Mouse (Mus musculus) heart, adult 2 months (tissue): ENCODE results near the gene Msmb.

Experiments used
- CTCF ChIP-seq: fragments of 200-600 bp; IDR thresholded peaks from 2 replicates; pipeline ENCODE4 v1.8.1; 2022; ENCODE audit warnings: antibody characterized with exemption, mild to moderate bottlenecking, moderate library complexity
- EP300 ChIP-seq: fragments of 200-500 bp; IDR thresholded peaks from 2 replicates; pipeline ENCODE4 v1.6.1; 2011; ENCODE audit warnings: low read depth, low read length, control low read depth; ENCODE audit not compliant: insufficient read depth

DNA sequence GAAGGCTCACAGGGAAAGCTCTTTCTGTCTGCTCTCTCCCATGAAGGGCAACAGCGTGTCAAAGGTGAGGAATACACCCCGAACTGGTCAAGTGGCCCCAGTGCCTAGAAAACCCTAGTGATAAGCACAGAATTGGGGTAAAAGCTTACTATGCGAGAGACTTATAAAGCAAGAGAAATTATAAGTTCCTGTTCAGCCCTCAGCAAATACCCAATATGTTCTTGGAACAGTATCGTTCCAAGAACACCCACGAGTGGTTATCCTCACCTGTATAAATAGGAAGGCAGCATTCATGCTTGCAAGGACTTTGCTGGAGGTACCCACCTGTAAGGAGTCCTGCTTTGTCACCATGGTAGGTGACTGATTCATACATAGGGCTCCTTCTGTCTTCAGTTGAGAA is at the start of gene Msmb:
- no peak for TF ChIP-seq CTCF
- no peak for TF ChIP-seq EP300
